Mouse (Mus musculus) cerebellum, adult 9-11 months (tissue): ENCODE results near the gene Gltpd2.
A peak's percentile ranks its signal among the peaks of the same experiment; 100 is the strongest.
"Not testable (repeated sequence)": the region's sequence is repeated elsewhere in the genome, so short reads cannot be mapped to it uniquely, and the experiment has no call there.

ENCODE experiments used
- DNase-seq: peaks from one replicate; pipeline ENCODE4 v3.0.0; 2022

Gltpd2 gene

DNA sequence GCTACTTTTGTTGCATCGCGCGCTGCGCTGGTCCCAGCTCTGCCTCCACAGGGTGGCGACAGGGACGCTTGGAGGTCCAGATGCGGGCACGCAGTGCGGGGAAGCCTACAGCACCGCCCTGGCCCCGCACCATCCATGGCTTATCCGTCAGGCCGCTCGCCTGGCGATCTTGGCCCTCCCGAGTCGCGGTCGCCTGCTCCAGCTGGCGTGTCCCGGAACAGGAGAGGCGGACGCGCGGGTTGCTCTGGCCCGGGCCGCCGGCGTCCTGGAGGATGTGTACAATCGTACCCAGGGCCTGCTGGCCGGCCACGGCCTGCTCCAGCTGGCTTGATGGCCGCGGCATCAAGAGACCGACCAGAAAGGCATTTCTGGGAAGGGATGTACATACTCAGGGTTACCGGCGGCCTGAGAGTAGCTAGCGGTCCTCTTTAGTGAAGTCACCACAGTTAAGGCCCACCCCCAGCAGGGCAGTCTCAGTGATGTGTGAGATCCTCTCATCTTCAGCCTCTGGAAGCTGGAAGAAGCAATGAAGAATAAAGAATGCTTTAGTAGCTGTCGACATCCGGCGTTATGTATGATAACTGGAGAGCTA is 1.3 kb downstream of the Gltpd2 start:
- DNase-seq: peak; percentile 41

DNA sequence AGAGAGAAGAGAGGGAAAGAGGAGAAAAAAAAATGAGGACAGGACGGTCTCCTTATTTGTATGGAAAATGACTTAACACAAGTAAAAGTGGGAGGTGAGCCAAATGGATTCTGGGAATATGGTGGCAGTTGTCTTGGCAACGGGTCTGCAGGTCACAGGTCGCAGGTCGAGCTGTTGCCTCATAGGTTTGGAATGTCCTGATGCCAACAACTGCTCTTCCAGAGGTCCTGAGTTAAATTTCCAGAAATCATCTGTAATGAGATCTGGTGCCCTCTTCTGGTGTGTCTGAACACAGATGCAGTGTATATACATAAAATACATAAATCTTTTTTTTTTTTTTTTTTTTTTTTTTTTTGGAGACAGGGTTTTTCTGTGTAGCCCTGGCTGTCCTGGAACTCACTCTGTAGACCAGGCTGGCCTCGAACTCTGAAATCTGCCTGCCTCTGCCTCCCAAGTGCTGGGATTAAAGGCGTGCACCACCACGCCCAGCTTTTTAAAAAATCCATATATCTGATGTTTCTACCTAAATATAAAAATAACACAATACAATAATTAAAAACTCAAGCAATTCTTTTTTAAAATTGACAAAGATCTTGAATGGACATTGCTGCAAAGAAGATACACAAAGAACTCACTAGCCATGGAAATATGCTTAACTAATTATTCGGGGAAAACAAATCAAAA is 4.5 kb downstream of the Gltpd2 start:
- not testable (repeated sequence) for DNase-seq

GRCm38 (mm10) chr11:70524782-70525181 is 5.8 kb downstream of the Gltpd2 start:
- DNase-seq: no peak

DNA sequence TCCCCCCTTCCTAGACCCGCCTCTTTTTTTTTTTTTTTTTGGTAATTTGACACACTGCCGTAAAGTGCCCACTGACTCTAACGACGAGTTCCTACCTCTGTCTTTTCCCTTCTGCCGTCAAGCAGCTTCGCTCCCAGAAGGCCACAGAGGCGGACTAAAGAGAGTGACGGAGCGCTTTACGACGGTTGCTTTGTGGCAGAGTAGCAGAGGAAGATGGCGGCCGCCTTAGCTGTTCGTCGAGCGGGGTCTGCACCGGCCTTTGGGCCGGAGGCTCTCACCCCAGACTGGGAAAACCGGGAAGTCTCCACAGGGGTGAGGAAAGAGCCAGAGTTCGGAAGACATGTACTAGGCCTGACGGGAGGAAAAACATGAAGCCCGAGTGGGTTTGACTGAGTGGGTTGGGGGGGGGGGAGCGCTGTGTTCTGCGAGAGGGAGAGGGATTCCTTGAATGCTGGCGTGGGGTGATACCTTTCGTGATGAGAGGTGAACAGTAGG is 6.2 kb downstream of the Gltpd2 start, which contains the start of gene Psmb6:
Psmb6 (plus strand) TSS at position 184 of the 495 bp plus-strand sequence.
- DNase-seq: peak; percentile 96

DNA sequence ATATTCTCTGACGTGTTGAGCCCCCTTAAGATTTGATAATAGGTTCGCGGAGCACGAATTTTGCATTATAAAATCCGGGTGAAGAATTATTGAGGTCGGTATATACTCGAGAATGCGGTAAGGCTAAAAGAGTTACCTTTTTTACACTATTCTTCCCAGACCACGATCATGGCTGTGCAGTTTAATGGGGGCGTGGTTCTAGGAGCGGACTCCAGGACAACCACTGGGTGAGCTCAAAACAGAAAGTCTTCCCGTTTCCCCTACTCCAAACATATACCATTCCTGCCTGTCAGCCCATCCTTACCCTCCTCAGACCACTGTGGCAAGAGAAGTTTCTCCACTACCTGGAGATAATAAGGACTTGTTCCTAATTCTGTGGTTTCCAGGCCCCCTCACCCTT is 6.7 kb downstream of the Gltpd2 start:
- peak; percentile 25 for DNase-seq

DNA sequence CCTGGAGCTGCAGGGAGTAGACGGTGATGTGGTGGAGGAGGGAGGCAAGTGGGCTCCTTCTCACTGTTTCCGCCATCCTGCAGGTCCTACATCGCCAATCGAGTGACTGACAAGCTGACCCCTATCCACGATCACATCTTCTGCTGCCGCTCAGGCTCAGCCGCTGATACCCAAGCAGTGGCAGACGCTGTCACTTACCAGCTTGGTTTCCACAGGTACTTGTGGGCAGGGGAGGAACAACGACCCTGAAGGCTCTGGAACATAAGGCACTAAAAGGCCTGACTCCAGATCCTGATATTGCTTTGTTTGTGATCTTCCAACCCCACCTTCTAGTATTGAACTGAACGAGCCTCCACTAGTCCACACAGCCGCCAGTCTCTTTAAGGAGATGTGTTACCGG is 7.2 kb downstream of the Gltpd2 start:
- DNase-seq: no peak

- DNase-seq: no peak
These were observed 9.6 kb downstream of the Gltpd2 start for GRCm38 (mm10) chr11:70528610-70529009.

GRCm38 (mm10) chr11:70531065-70531464 is 12.1 kb downstream of the Gltpd2 start:
- not testable (repeated sequence) for DNase-seq

GRCm38 (mm10) chr11:70532839-70533238 is 13.8 kb downstream of the Gltpd2 start, which contains the start of gene Gm40193:
Gm40193 (minus strand) TSS chr11:70532939.
- no peak for DNase-seq

- no peak for DNase-seq
These were observed 20.4 kb downstream of the Gltpd2 start for GRCm38 (mm10) chr11:70539423-70539822.

DNA sequence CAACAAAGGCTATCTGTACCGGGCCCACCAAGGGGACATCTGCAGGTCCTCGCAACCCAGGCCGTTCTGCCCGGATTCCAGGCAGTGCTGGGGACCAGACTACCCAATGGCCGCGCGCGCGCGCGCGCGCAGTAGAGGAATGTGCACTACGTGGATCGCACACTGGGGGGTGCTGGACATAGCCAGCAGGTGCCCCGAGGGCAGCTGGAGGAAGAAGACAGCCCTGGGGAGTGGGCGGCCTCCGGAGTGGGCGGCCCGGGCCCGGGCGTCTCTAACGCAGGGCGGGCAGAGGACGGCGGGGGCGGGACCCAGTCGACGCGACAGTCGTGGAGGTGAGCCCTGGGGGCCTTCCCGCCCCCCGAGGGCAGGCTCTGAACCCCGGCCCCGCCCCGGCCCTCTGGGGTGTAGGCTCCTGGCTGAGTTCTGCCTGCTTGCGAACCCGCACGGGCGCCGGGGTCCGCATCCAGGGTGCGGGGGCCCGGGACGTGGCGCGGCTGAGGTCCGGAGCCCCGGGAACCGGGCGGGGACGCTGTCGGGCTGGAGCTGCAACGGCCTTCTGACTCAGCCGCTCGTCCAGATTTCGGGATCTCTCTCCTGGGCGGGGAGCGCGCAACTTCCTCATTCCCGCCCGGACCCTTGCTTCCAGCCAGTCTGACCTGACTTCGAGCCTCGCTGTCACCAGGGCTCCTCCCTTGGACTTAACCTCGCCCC is 21.0 kb downstream of the Gltpd2 start, which contains the start of gene Pld2:
Pld2 (plus strand) TSS at position 188 of the 711 bp plus-strand sequence.
- peak; percentile 55 for DNase-seq

GRCm38 (mm10) chr11:70540928-70541327 is 21.9 kb downstream of the Gltpd2 start:
- no peak for DNase-seq

GRCm38 (mm10) chr11:70541415-70541814 is 22.4 kb downstream of the Gltpd2 start:
- no peak for DNase-seq

DNA sequence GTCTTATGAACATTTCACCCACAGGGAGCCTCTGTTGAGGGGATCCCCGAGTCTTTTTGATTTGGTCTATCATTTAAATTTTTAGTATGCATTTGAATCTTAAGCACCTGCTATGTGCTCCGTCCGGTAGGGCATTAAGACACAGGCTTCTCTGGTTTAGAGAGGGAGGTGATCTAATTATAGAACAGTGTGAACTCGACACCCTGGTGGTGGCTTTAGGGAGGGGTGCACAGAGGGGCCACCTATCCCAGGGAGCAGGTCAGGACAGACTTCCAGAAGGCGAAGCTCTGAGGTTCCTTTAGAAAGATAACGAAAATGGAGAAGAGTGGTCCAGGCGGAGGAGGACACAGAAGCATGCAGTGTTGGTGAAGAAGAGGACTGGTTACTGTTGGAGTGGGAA is 25.5 kb downstream of the Gltpd2 start:
- DNase-seq: no peak

GRCm38 (mm10) chr11:70551526-70551925 is 32.5 kb downstream of the Gltpd2 start:
- DNase-seq: no peak

DNA sequence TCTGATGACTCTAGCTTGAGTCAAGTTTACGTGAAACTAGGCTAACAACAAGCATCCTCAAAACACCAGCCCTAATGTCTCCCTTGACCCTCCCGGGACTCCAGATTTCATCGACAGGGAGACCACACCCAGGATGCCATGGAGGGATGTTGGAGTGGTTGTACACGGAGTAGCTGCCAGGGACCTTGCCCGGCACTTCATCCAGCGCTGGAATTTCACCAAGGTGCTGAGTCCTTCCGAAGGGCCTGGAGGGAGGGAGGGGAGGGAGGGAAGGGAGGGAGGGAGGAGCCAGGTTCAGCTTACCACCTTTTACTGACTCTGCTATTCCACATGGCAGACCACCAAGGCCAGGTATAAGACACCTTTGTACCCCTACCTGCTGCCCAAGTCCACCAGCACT is 34.9 kb downstream of the Gltpd2 start:
- no peak for DNase-seq

GRCm38 (mm10) chr11:70557545-70557944 is 38.5 kb downstream of the Gltpd2 start:
- no peak for DNase-seq

DNA sequence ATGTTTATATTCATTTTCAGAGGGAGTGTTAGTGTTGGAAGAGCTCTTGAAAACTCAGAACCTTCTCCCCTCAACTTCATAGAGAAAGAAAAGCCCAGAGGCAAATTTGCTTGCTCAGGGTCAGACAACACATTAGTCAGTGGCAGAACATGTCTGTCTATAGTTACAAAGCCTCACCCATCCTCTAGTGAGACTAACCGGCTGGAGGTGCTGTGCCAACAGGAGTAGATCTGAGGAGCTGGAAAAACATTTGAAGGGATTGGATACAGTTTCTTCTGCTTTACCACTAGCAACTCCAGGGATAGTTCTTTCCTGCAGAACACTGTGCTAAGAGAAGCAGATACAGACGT is 42.9 kb downstream of the Gltpd2 start:
- DNase-seq: no peak

GRCm38 (mm10) chr11:70562287-70562994 is 43.4 kb downstream of the Gltpd2 start, which contains the start of gene Mink1:
Mink1 (plus strand) TSS chr11:70562881.
- DNase-seq: peak; percentile 91

DNA sequence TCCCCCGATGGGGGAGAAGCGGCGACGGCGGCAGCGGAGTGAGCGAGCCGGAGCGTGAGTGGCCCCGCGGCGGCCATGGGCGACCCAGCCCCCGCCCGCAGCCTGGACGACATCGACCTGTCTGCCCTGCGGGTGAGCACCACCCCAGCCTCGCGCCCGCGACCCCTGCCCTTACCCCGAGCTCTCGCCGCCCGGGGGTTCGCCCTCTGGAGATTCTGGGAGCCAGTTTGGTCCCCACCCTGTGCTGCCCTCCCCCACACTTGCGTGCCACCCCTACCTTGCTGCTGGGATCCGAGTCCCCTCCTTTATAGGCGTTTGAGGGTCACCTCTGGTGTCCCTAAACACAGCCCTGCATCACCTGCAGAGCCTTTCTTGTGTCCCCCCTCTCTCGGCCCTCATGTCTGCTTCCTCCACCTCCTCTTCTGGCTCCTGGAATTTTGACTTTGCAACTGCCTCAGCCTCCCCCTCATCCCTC is 44.0 kb downstream of the Gltpd2 start:
- no peak for DNase-seq

DNA sequence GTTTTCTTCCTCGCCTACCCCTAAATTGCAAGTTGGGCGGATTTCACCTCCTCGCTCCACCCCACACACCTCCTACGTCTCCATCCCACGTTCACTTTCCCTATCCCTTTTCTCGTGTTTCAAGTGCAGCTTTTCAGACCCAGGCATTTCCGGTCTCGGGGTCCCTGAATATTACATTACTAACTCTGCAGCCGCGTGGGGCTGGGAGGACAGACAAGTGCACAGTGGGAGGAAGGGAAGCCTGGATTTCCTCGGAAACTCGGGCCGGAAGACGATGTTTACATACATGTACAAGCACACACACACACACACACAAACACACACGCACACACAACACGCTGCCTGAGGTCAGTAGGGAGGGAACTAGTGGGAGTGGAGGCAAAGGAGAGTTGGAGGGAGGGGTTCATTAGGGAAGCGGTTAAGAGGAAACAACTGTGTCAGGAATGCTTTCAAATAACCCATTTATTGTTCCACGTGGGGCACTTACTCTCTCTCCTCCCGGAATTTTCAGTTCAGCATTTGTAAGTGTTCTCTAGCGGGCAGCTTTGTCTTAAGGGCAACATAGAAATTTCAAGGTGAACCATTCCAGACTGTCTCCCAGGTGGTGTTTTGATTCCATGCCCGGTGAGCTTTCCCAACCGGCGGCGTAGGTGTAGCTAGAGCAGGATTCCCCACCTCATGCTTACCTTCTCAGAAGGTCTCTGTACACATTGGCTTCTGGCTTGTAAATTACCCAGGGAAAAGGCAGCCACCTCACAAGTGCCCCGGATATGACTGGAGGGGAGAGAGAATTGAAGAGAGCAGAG is 44.7 kb downstream of the Gltpd2 start:
- DNase-seq: no peak

- no peak for DNase-seq
These were observed 45.4 kb downstream of the Gltpd2 start for GRCm38 (mm10) chr11:70564276-70564873.
